12 mouse cellular contexts compared by ENCODE assay signal in the genomic region with DNA sequence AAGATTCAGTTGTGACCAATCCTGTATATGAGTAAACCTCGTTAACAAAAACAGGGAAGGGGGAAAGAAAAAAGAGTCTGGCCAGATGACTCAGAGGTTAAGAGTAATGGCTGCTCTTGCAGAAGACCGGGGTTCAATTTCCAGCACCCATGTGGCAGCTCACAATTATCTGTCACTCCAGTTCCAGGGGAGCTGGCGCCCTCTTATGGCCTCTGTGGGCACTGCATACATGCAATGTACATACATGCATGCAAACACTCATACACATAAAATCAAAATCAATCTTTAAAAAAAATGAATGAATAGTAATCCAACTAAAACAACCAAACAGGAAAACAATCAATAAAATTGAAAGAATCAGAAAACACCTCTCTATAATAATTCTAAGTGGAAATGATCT. TPM values are rescaled to one million over a fixed set of nuclear protein-coding genes. Genes with fewer than 3 reads are reported as not detected.
DNase-seq lines count a peak whose midpoint lies in the region; ATAC-seq and TF ChIP-seq lines count a peak whose summit lies in the region.
"Had no signal": no experiment of that assay in that cellular context is flagged by ENCODE, and none has a peak within 500 bp of the region (broad histone marks: within the 10 kb centered on the region; RNA-seq: fewer than 3 reads in every experiment).

No protein-coding gene starts in this region.

- no peaks in the 10 kb centered on the region for H3K27me3 ChIP-seq in lung, embryonic 14.5 days (ENCODE audit: insufficient read depth, low read length)
- peaks cover 3% of the 10 kb centered on the region for H3K27me3 ChIP-seq in CH12.LX (replicated peaks)
- H3K27me3 ChIP-seq in liver, embryonic 13.5 days: no peaks in the 10 kb centered on the region
- no peaks in the 10 kb centered on the region for H3K27me3 ChIP-seq in heart, embryonic 12.5 days (replicated peaks)
- H3K27me3 ChIP-seq: kidney, embryonic 15.5 days had no signal

- peak; percentile 33 for TF ChIP-seq CTCF in lung, embryonic 14.5 days (IDR thresholded peaks at IDR 0.05; ENCODE audit: low read depth)
- no peak for TF ChIP-seq CTCF in lung, adult 2 months (IDR thresholded peaks at IDR 0.05; ENCODE audit: insufficient read depth, low read length)
- peak; percentile 38 to 54; a peak in 3 of 4 replicates for TF ChIP-seq CTCF in CH12.LX (conservative IDR thresholded peaks at IDR 0.05 in 1 of 2, IDR thresholded peaks at IDR 0.05 in 1 of 2; ENCODE audit: low read depth in 2 of 2, low read length in 2 of 2)

- 66% methylated on average over 3 of the region's 3 CpGs for WGBS in lung, embryonic 14.5 days
- 68% methylated on average over 3 of the region's 3 CpGs for WGBS in lung, adult 2 months
- 54% methylated on average over 3 of the region's 3 CpGs for WGBS in liver, embryonic 13.5 days (ENCODE audit: insufficient replicate concordance)
- WGBS in heart, embryonic 12.5 days: 62% methylated on average over 3 of the region's 3 CpGs

- H3K36me3 ChIP-seq in lung, embryonic 14.5 days (ENCODE audit: insufficient read depth): no peaks in the 10 kb centered on the region
- no peaks in the 10 kb centered on the region for H3K36me3 ChIP-seq in CH12.LX (replicated peaks in 1 of 2; ENCODE audit: control insufficient read depth in 1 of 2, insufficient read depth in 1 of 2, low read length in 1 of 2)
- H3K36me3 ChIP-seq in liver, embryonic 13.5 days: no peaks in the 10 kb centered on the region
- peaks cover 81% of the 10 kb centered on the region for H3K36me3 ChIP-seq in heart, embryonic 12.5 days
- H3K36me3 ChIP-seq: kidney, embryonic 15.5 days had no signal

- no peak for ATAC-seq in lung, embryonic 14.5 days (ENCODE audit: insufficient read depth)
- ATAC-seq in liver, embryonic 13.5 days (ENCODE audit: low read depth): no peak
- ATAC-seq in heart, embryonic 12.5 days (ENCODE audit: insufficient number of reproducible peaks, low FRiP score): no peak
- ATAC-seq: forebrain, embryonic 16.5 days had no signal

- no peak overlapping the region for H3K27ac ChIP-seq in lung, embryonic 14.5 days (ENCODE audit: low read depth)
- no peak overlapping the region for H3K27ac ChIP-seq in CH12.LX (ENCODE audit: insufficient read depth, low read depth)
- H3K27ac ChIP-seq in liver, embryonic 13.5 days: no peak overlapping the region
- H3K27ac ChIP-seq in heart, embryonic 12.5 days (ENCODE audit: poor library complexity, severe bottlenecking): no peak overlapping the region
- H3K27ac ChIP-seq: kidney, embryonic 15.5 days had no signal

- no peak overlapping the region for H3K4me3 ChIP-seq in lung, embryonic 14.5 days (ENCODE audit: low read depth, low read length)
- no peak overlapping the region for H3K4me3 ChIP-seq in lung, adult 2 months (replicated peaks; ENCODE audit: extremely low read depth, low read depth, low read length)
- no peak overlapping the region for H3K4me3 ChIP-seq in CH12.LX (replicated peaks in 1 of 3; ENCODE audit: low read depth in 2 of 3, low read length in 2 of 3, poor library complexity in 1 of 3)
- H3K4me3 ChIP-seq in liver, embryonic 13.5 days (replicated peaks): no peak overlapping the region
- H3K4me3 ChIP-seq in heart, embryonic 12.5 days: no peak overlapping the region
- H3K4me3 ChIP-seq: kidney, embryonic 15.5 days had no signal

- peak; percentile 7 to 28 for DNase-seq in cerebellum, postnatal 10 days
- no peak for DNase-seq in cerebellum, adult 8-10 months
- DNase-seq in lung, embryonic 14.5 days: no peak
- no peak for DNase-seq in lung, adult 2 months
- peak; percentile 12 for DNase-seq in CH12.LX (ENCODE audit: extremely low read depth)
- DNase-seq in liver, embryonic 13.5 days: peak; percentile 9
- no peak for DNase-seq in urinary bladder, postnatal 4 days (ENCODE audit: low spot score in 2 of 2)
- DNase-seq: heart, adult 11 months; midbrain, embryonic 14.5 days had no signal

- in situ Hi-C loops in CH12.LX (cut with MboI; ENCODE audit: low pct_ligation_motif_present, low pct_unique_long_range_greater_than_20kb, low sequenced_read_pairs): loop anchor here (5.0 kb wide), 2 partner anchors 35 to 85 kb away; a partner anchor contains a TSS

- H3K4me2 ChIP-seq in lung, embryonic 14.5 days: no peak overlapping the region
- no peak overlapping the region for H3K4me2 ChIP-seq in CH12.LX (ENCODE audit: insufficient read depth, low read depth, poor library complexity, severe bottlenecking)
- no peak overlapping the region for H3K4me2 ChIP-seq in liver, embryonic 13.5 days
- H3K4me2 ChIP-seq in heart, embryonic 12.5 days: no peak overlapping the region
- H3K4me2 ChIP-seq: kidney, embryonic 15.5 days had no signal

- H3K9ac ChIP-seq in lung, embryonic 14.5 days: no peak overlapping the region
- H3K9ac ChIP-seq in CH12.LX (ENCODE audit: insufficient read depth, low read depth): no peak overlapping the region
- H3K9ac ChIP-seq in liver, embryonic 13.5 days: no peak overlapping the region
- no peak overlapping the region for H3K9ac ChIP-seq in heart, embryonic 12.5 days
- H3K9ac ChIP-seq: kidney, embryonic 15.5 days had no signal

- no peaks in the 10 kb centered on the region for H3K4me1 ChIP-seq in lung, embryonic 14.5 days (ENCODE audit: insufficient read depth)
- H3K4me1 ChIP-seq in lung, adult 2 months (ENCODE audit: control insufficient read depth, insufficient read depth, low read length): no peaks in the 10 kb centered on the region
- peaks cover 4 to 6% of the 10 kb centered on the region in 2 experiments; a peak in 3 of 4 replicates for H3K4me1 ChIP-seq in CH12.LX (ENCODE audit: control insufficient read depth in 1 of 2, insufficient read depth in 2 of 2)
- no peaks in the 10 kb centered on the region for H3K4me1 ChIP-seq in liver, embryonic 13.5 days (replicated peaks)
- H3K4me1 ChIP-seq in heart, embryonic 12.5 days (replicated peaks): no peaks in the 10 kb centered on the region

- no peak for TF ChIP-seq POLR2A in lung, adult 2 months (IDR thresholded peaks at IDR 0.05; ENCODE audit: borderline replicate concordance, extremely low read depth, low read depth, low read length)
- TF ChIP-seq POLR2A in CH12.LX (IDR thresholded peaks at IDR 0.05; ENCODE audit: low read depth, low read length): no peak

- H3K79me2 ChIP-seq in CH12.LX (replicated peaks; ENCODE audit: control insufficient read depth, extremely low read depth, insufficient read depth, poor library complexity, severe bottlenecking): no peaks in the 10 kb centered on the region

- TF ChIP-seq RAD21 in CH12.LX (IDR thresholded peaks at IDR 0.05; ENCODE audit: low read depth, low read length): peak; percentile 22

- dilution Hi-C loops in CH12.LX (cut with MboI; ENCODE audit: extremely low pct_ligation_motif_present, extremely low pct_unique_long_range_greater_than_20kb, low sequenced_read_pairs): no loop called here

- no peak for TF ChIP-seq EP300 in CH12.LX (IDR thresholded peaks at IDR 0.05; ENCODE audit: low read length)

- no peaks in the 10 kb centered on the region for H3K9me3 ChIP-seq in lung, embryonic 14.5 days (ENCODE audit: low read depth, low read length)
- peaks cover 11% of the 10 kb centered on the region for H3K9me3 ChIP-seq in CH12.LX (replicated peaks; ENCODE audit: low read length)
- 0 out of 2 replicates have a peak, but pooled peaks cover 4% of the 10 kb centered on the region for H3K9me3 ChIP-seq in liver, embryonic 13.5 days (replicated peaks)
- no peaks in the 10 kb centered on the region; the same call in 1 of the 2 replicates for H3K9me3 ChIP-seq in heart, embryonic 12.5 days (replicated peaks)
- H3K9me3 ChIP-seq: kidney, embryonic 15.5 days had no signal

TF ChIP-seq in CH12.LX, 34 proteins besides CTCF, POLR2A, EP300 and RAD21:
- no peak for TF ChIP-seq IRF4 (IDR thresholded peaks at IDR 0.05; ENCODE audit: low read depth, low read length)
- no peak for TF ChIP-seq MAX (IDR thresholded peaks at IDR 0.05; ENCODE audit: low read length)
- no peak for TF ChIP-seq TBP (conservative IDR thresholded peaks at IDR 0.05; ENCODE audit: low read depth, low read length)
- TF ChIP-seq ZMIZ1 (IDR thresholded peaks at IDR 0.05; ENCODE audit: low read depth, low read length): no peak
- no peak for TF ChIP-seq E2F4 (IDR thresholded peaks at IDR 0.05; ENCODE audit: insufficient replicate concordance, low read depth, low read length)
- no peak for TF ChIP-seq CHD1 (IDR thresholded peaks at IDR 0.05; ENCODE audit: low read depth, low read length)
- TF ChIP-seq ZC3H11A (IDR thresholded peaks at IDR 0.05; ENCODE audit: low read depth, low read length): no peak
- TF ChIP-seq HCFC1 (IDR thresholded peaks at IDR 0.05; ENCODE audit: low read depth, low read length): no peak
TF ChIP-seq in CH12.LX: peak in this region for 0.

RNA-seq across cellular contexts. Expression of a gene that starts 33.9 kb away (rescaled TPM):
- 0.14 and 1.4 TPM in 2 replicates for polyA plus RNA-seq in lung, embryonic 14.5 days (2014; fragmentation: Nextera tagmentation; extraction: Ambion mirVana)
- 5.3 and 19.0 TPM in 2 replicates for polyA plus RNA-seq in lung, adult 2 months (2012; rRNA removed)
- total RNA-seq in CH12.LX (2012; rRNA removed) (0.13 and 0.17 TPM in 2 replicates), CH12.LX (2014; rRNA removed) (0.08 and 0.13 TPM in 2 replicates)
- polyA plus RNA-seq in CH12.LX (2012; ENCODE audit: insufficient read length, low read depth): 0.09 and 0.14 TPM in 2 replicates
- 0.23 and 0.35 TPM in 2 replicates for polyA plus RNA-seq in liver, embryonic 13.5 days (2015; fragmentation: Nextera tagmentation; extraction: Ambion mirVana)
- 39.2 and 42.5 TPM in 2 replicates for polyA plus RNA-seq in heart, embryonic 12.5 days (2016; fragmentation: Nextera tagmentation; extraction: Ambion mirVana)

Comparison
In these comparisons a context has a peak if more than half of its experiments do, and no peak if none do; other contexts are left out.
1. DNase-seq: peak in cerebellum, postnatal 10 days (2 of 2), CH12.LX (single experiment) and liver, embryonic 13.5 days (single experiment); none in cerebellum, adult 8-10 months (single experiment), lung, embryonic 14.5 days (single experiment), lung, adult 2 months (single experiment) and urinary bladder, postnatal 4 days (0 of 2).